Mouse (Mus musculus) liver, embryonic 11.5 days (tissue): ENCODE results near the gene Psap. TPM values are rescaled to one million over a fixed set of nuclear protein-coding genes. Genes with fewer than 3 reads are reported as not detected.
A peak's percentile ranks its signal among the peaks of the same experiment; 100 is the strongest.

Experiments used
- ATAC-seq: fragments of 200-750 bp; cut with Nextera tagmentation; replicated peaks from 2 replicates; pipeline ENCODE4 v1.8.0; 2017; ENCODE audit warnings: moderate number of reproducible peaks, mild to moderate bottlenecking, moderate TSS enrichment, moderate library complexity; ENCODE audit not compliant: low FRiP score
- DNase-seq: peaks from one replicate; pipeline ENCODE4 v3.0.0-alpha.2; 2017; ENCODE audit warnings: low spot score
- H3K27ac ChIP-seq: fragments of 300-500 bp; sonication (generic); 2 replicates; pipeline ENCODE4 v1.5.1; 2014; ENCODE audit warnings: mild to moderate bottlenecking, low read depth, low read length, control low read depth
- H3K27me3 ChIP-seq: fragments of 300-500 bp; sonication (generic); replicated peaks from 2 replicates; pipeline ENCODE4 v1.6.1; 2014; ENCODE audit warnings: low read length, mixed read lengths; ENCODE audit not compliant: control insufficient read depth, insufficient read depth
- H3K36me3 ChIP-seq: fragments of 300-500 bp; sonication (generic); 2 replicates; pipeline ENCODE4 v1.6.1; 2014; ENCODE audit warnings: mild to moderate bottlenecking, low read length, moderate library complexity, mixed read lengths; ENCODE audit not compliant: control insufficient read depth, insufficient read depth
- H3K4me1 ChIP-seq: fragments of 300-500 bp; sonication (generic); replicated peaks from 2 replicates; pipeline ENCODE4 v1.6.1; 2014; ENCODE audit warnings: low read length, mixed read lengths; ENCODE audit not compliant: control insufficient read depth, insufficient read depth
- H3K4me2 ChIP-seq: fragments of 300-500 bp; sonication (generic); 2 replicates; pipeline ENCODE4 v1.6.1; 2014; ENCODE audit warnings: mild to moderate bottlenecking, control low read depth, moderate library complexity
- H3K4me3 ChIP-seq: fragments of 300-500 bp; sonication (generic); 2 replicates; pipeline ENCODE4 v1.5.1; 2014; ENCODE audit warnings: low read depth, low read length, control low read depth
- H3K9ac ChIP-seq: fragments of 300-500 bp; sonication (generic); 2 replicates; pipeline ENCODE4 v1.6.1; 2014; ENCODE audit warnings: low read depth, low read length, control low read depth
- H3K9me3 ChIP-seq: fragments of 300-500 bp; sonication (generic); 2 replicates; pipeline ENCODE4 v1.6.1; 2016; ENCODE audit warnings: low read length, inconsistent platforms, mixed read lengths; ENCODE audit not compliant: control insufficient read depth
- WGBS: fragments of 180-500 bp; shearing (Covaris S2); extraction: QIAGEN DNeasy Blood & Tissue Kit; methylation state at CpG from one replicate; pipeline ENCODE4 v1.1.7; 2014; 5-methylcytosine and 5-hydroxymethylcytosine counted together
- polyA plus RNA-seq: library from polyadenylated mRNA; unstranded; fragments of >200 nt; fragmentation: Nextera tagmentation; extraction: Ambion mirVana; gene quantifications from 2 replicates; pipeline ENCODE4 v1.2.1, GENCODE M21; 2014

Psap gene
- polyA plus RNA-seq, 1 experiment from 2014 or later = 59.8 TPM

GRCm38 (mm10) chr10:60299636-60300035, 22.2 kb downstream of the Psap start:
- Histone ChIP-seq H3K36me3 (peaks cover 33% of the 10 kb centered on the region), H3K9ac (no peak overlapping the region), H3K27ac (no peak overlapping the region), H3K4me1 (peaks cover 5% of the 10 kb centered on the region; the same call in 1 of the 2 replicates), H3K4me2 (no peak overlapping the region), H3K27me3 (no peaks in the 10 kb centered on the region), H3K9me3 (no peaks in the 10 kb centered on the region), H3K4me3 (no peak overlapping the region)
- no peak for DNase-seq
- no peak for ATAC-seq
- WGBS = 96% methylated on average over 12 of the region's 12 CpGs

GRCm38 (mm10) chr10:60303419-60303818, 26.0 kb downstream of the Psap start:
- H3K4me2 ChIP-seq = no peak overlapping the region
- H3K27ac ChIP-seq = no peak overlapping the region
- 87% methylated on average over 17 of the region's 17 CpGs for WGBS
- no peak overlapping the region for H3K4me3 ChIP-seq
- ATAC-seq (no peak), DNase-seq (no peak)
- H3K27me3 ChIP-seq = no peaks in the 10 kb centered on the region
- no peak overlapping the region for H3K9ac ChIP-seq
- H3K9me3 ChIP-seq = no peaks in the 10 kb centered on the region
- H3K36me3 ChIP-seq = peaks cover 23% of the 10 kb centered on the region
- H3K4me1 ChIP-seq = no peaks in the 10 kb centered on the region

GRCm38 (mm10) chr10:60304854-60305628, 27.6 kb downstream of the Psap start:
- WGBS = 60% methylated on average over 15 of the region's 15 CpGs
- ATAC-seq (peak; percentile 68), DNase-seq (peak; percentile 78)
- no peaks in the 10 kb centered on the region for H3K9me3 ChIP-seq
- no peak overlapping the region for H3K9ac ChIP-seq
- no peaks in the 10 kb centered on the region for H3K4me1 ChIP-seq
- no peak overlapping the region for H3K4me2 ChIP-seq
- H3K27ac ChIP-seq = no peak overlapping the region
- H3K36me3 ChIP-seq = peaks cover 12% of the 10 kb centered on the region; the same call in 1 of the 2 replicates
- H3K27me3 ChIP-seq = no peaks in the 10 kb centered on the region
- H3K4me3 ChIP-seq = no peak overlapping the region

DNA sequence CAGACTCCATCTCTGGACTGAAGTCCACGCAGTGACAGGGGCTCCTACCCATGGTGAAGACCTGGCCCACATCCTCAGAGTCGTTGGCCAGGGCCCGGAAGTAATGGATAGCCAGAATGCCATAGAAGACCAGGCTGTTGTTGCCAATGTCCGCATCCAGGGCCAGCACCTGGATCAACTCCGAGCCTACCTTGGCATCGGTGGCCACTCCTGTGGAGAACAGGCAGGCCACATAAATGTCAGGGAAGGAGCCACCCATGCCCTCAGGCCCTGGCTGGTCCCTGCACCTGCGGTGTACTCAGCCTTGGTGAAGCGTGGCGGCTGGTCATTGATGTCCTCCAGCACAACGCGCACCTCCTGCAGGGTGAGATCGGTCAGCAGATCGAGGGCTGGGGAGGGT, 33.2 kb downstream of the Psap start:
- DNase-seq (no peak), ATAC-seq (no peak)
- 90% methylated on average over 13 of the region's 13 CpGs for WGBS
- Histone ChIP-seq H3K9me3 (no peaks in the 10 kb centered on the region), H3K36me3 (no peaks in the 10 kb centered on the region), H3K4me2 (no peak overlapping the region), H3K9ac (no peak overlapping the region), H3K27me3 (no peaks in the 10 kb centered on the region), H3K4me3 (no peak overlapping the region), H3K27ac (no peak overlapping the region), H3K4me1 (no peaks in the 10 kb centered on the region)

GRCm38 (mm10) chr10:60313606-60314005, 36.2 kb downstream of the Psap start:
- DNase-seq (no peak), ATAC-seq (no peak)
- Histone ChIP-seq H3K36me3 (no peaks in the 10 kb centered on the region), H3K9me3 (no peaks in the 10 kb centered on the region), H3K4me1 (no peaks in the 10 kb centered on the region), H3K4me3 (no peak overlapping the region), H3K27ac (no peak overlapping the region), H3K4me2 (no peak overlapping the region), H3K27me3 (no peaks in the 10 kb centered on the region), H3K9ac (no peak overlapping the region)
- WGBS = 73% methylated on average over 5 of the region's 5 CpGs

DNA sequence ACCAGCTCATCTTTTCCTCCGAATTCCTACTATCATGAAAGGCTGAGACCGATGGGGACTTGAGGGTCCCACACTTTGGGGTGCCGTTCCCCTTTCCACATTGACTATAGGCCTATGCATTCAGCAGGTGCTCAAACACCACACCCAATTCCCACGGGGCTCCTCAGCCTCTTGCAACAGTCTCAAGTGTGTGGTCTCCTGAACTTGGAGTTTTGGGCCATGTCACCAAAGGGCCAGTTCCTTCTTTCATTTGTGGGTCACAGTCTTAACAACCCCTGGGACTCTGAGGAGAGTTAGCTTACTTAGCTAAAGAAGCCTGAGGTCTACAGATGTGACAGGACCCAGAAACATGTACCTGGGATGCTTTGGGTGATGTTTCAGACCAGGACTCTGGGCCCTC, 38.7 kb downstream of the Psap start:
- DNase-seq = no peak
- H3K36me3 ChIP-seq = no peaks in the 10 kb centered on the region
- no peaks in the 10 kb centered on the region for H3K9me3 ChIP-seq
- H3K27ac ChIP-seq = no peak overlapping the region
- WGBS = 88% methylated on average over 4 of the region's 4 CpGs
- no peak for ATAC-seq
- H3K4me2 ChIP-seq = no peak overlapping the region
- H3K4me3 ChIP-seq = no peak overlapping the region
- H3K4me1 ChIP-seq = no peaks in the 10 kb centered on the region
- no peaks in the 10 kb centered on the region for H3K27me3 ChIP-seq
- no peak overlapping the region for H3K9ac ChIP-seq

GRCm38 (mm10) chr10:60328963-60329650, 51.7 kb downstream of the Psap start:
- no peak for DNase-seq
- WGBS = 64% methylated on average over 11 of the region's 11 CpGs
- Histone ChIP-seq H3K4me1 (peaks cover 7% of the 10 kb centered on the region; the same call in 1 of the 2 replicates), H3K36me3 (no peaks in the 10 kb centered on the region), H3K9ac (no peak overlapping the region), H3K27me3 (no peaks in the 10 kb centered on the region), H3K4me3 (no peak overlapping the region), H3K9me3 (no peaks in the 10 kb centered on the region), H3K4me2 (no peak overlapping the region), H3K27ac (no peak overlapping the region)
- ATAC-seq = no peak

DNA sequence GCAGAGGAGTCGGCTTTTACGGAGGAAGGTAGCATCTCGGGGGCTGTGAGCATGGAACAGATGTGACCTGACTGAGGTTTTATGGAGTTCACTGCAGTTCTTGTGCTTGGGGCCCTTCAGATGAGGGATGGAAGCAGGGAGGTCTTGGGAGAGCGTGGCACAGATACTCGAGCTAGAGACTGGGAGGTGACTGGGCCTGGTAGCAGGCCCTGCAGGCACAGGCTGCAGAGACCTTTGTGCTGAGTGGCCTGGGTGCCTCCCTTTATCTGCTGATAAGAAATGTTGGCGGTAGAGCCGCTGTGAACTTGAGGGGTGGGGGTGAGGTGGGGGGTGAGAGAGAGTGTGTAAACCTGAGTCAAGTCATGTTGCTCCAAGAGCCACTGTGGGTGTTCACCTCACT, 57.2 kb downstream of the Psap start:
- DNase-seq (no peak), ATAC-seq (0 out of 2 replicates have a peak, but pooled peaks have one; percentile 49)
- H3K4me3 ChIP-seq = no peak overlapping the region
- H3K27me3 ChIP-seq = no peaks in the 10 kb centered on the region
- no peaks in the 10 kb centered on the region for H3K36me3 ChIP-seq
- no peaks in the 10 kb centered on the region for H3K9me3 ChIP-seq
- no peak overlapping the region for H3K4me2 ChIP-seq
- H3K9ac ChIP-seq = no peak overlapping the region
- no peak overlapping the region for H3K27ac ChIP-seq
- WGBS = 41% methylated on average over 7 of the region's 7 CpGs
- H3K4me1 ChIP-seq = peaks cover 8% of the 10 kb centered on the region

DNA sequence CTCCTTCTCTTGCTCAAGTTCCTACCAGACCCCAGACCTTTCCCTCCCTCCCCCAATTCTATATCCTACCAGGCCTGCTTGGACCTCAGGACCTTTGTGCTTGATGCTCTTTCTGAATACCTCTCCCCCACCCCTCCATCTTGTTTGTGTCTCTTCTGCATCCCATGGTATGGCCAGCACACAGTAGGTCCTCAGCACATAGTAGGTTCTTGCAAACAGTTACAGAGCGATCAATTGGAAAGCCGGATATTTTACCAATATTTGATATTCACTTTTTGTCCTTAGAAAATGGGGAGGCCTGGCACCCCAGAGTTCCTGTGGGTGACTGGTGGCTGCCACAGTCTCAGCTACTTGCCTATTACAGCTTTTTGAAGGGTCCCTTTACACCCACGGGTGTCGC, 57.6 kb downstream of the Psap start:
- ATAC-seq = no peak
- WGBS = 94% methylated on average over 4 of the region's 4 CpGs
- H3K4me2 ChIP-seq = no peak overlapping the region

More for the DNA sequence above, 57.6 kb downstream of the Psap start:
- no peak overlapping the region for H3K9ac ChIP-seq
- H3K27me3 ChIP-seq = no peaks in the 10 kb centered on the region
- no peak overlapping the region for H3K27ac ChIP-seq
- DNase-seq = no peak
- no peaks in the 10 kb centered on the region for H3K9me3 ChIP-seq
- no peaks in the 10 kb centered on the region for H3K36me3 ChIP-seq
- H3K4me3 ChIP-seq = no peak overlapping the region
- peaks cover 8% of the 10 kb centered on the region for H3K4me1 ChIP-seq
